Mouse (Mus musculus) neural tube, embryonic 10.5 days (tissue): Measurements from ENCODE around the gene Stambpl1.

Experiments
- DNase-seq: peaks from one replicate; pipeline ENCODE4 v3.0.0-alpha.2; 2017; ENCODE audit warnings: low spot score; ENCODE audit errors: extremely low spot score

Stambpl1 gene

DNA sequence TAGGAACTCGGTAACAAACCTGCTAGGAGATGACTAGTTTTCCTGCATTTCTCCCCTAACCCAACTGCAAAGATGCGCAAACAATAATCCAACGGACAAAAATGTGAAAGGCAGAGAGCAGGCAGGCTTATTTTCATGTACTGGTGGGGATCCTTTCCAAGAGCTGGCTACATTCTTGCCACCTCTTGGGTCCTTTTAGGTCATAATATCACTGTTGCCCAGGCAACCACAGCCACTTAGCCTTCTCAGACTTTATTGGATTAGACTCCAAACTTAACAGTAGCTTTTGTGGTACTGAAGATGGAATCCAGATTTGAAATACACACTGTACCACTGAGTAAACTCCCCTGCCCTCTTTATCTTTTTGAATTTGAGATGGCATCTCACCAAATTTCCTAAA is 86.0 kb downstream of the Stambpl1 start:
- no peak for DNase-seq

DNA sequence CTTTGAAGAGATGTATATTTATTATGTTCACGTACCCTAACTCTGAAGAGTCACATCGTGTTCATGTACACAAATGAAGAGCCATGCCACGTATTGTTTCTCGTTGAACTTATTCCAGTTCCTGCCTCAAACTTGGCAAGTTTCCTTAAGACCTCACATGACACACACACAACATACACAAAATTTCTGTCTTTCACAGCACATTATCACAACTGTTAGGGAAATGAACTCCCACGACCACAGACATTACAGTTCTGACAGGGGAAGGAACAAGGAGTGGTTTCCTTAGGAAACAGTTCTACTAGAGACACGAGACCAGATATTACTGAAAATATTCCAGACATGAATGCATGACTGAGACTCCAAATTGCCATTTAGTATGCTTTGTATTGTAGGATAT is 91.6 kb downstream of the Stambpl1 start:
- no peak for DNase-seq

DNA sequence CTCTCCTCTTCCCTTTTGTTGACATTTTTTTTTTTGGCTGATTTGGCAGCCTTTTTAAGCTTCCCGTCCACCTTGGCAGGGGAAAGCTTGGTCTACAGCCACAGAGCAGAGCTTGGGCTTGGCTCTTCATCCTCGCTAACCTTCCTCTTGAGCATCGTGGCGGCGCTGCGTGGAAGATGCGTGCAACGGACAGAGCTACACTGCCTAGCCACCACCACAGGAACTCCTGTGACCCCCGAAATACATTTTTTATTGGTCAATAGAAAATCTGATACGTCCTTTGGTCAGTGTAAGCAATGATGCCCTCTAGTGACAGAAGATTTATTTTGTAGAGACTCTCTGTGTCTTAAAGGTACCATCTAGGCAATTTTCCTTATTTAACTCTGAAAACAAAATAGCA is 92.4 kb downstream of the Stambpl1 start:
- no peak for DNase-seq

DNA sequence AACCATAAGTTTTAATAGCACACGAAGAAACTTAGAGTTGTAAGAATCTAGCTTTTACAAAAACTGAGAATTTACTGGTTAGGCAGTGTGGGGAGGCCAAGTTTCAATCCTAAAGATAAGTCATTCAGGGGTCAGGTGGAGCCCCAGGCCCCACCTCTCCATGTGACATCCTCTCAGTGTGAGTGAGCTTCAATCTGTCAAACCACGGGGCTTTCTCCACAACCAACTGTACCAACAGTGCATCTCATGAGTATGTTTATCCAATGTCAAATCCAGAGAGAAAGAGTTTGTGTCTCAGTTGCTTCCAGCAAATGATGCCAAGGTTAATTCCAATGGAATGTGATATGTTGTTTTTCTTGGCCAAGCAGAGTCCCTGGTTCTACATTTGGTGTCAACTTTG is 92.8 kb downstream of the Stambpl1 start:
- DNase-seq = no peak

DNA sequence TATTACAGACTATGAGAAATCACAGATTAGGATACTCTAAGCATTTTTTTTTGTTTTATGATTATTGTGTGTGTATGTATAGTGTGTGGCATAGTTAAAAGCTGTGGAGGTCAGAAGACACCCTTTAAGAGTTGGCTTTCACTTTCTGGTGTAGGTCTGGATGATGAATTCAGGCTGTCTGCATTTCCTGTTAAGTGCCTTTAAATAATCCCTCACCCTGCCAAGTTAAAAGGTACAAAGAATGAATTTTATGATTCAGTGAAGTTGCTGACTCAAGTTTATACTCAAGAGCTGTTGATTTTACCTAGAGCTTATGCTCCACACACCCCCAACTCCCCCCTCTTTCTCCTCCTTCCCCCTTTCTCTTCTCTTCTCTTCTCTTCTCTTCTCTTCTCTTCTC is 95.2 kb downstream of the Stambpl1 start:
- no peak for DNase-seq

DNA sequence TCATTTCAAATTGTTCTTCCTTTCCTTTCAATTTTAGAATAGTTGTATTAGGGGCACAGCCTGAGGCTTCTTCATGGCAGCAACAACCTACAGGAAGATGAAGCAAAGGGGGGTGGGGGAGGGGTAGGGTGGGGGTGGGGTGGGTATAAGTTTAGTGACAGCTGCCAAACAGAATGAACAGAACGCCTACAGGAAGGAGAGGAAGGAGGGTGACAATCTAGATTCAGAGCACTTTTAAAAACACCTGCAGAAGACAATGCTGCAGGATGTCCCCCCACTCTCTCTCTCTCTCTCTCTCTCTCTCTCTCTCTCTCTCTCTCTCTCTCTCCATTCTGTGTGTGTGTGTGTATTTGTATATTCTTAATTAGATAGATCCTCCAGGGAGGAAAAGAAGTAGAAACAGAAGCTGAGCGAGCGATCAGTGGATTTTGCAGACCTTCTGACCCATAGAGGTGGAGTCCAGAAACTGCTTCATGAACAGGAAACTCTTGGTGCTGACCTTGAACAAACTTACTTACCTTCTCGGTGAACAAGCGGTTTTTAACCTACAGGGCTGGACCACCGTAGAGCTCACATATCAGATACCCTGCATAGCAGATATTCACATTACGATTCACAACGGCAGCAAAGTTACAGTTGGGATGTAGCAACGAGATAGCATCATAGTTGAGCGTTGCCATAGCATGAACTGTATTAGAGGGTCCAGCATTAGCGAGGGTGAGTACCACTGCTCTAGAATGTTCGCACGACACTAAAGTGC is 95.8 kb downstream of the Stambpl1 start:
- DNase-seq = no peak

DNA sequence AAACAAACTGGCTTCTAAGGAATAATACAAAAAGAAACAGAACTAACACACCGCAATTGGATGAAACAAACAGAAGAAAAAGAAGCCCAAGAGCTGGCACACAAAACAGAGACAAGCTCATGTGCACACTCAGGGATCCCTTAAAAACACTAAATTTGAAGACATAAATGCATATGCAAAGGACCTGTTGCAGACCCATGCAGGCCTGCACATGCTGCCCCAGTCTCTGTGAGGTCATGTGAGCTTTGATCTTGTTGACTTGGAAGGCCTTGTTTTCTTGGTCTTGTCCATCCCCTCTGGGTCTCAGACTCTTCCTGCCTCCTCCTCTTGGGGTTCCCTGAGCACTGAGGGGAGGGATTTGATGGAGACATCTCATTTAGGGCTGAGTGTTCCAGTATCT is 96.7 kb downstream of the Stambpl1 start:
- DNase-seq = no peak
